Mouse (Mus musculus) embryonic facial prominence, embryonic 15.5 days (tissue): ENCODE measurements around the gene Lpin3. TPM values are rescaled to one million over a fixed set of nuclear protein-coding genes. Genes with fewer than 3 reads are reported as not detected.

Source experiments
- ATAC-seq: fragments of 200-750 bp; cut with Nextera tagmentation; 2 replicates; pipeline ENCODE4 v1.8.0; 2017; ENCODE audit warnings: low read depth, moderate TSS enrichment; ENCODE audit not compliant: insufficient number of reproducible peaks, low FRiP score, low TSS enrichment
- H3K27ac ChIP-seq: fragments of 300-500 bp; sonication (generic); replicated peaks from 2 replicates; pipeline ENCODE4 v1.5.1; 2015; ENCODE audit warnings: mild to moderate bottlenecking, inconsistent platforms
- H3K27me3 ChIP-seq: fragments of 300-500 bp; sonication (generic); 2 replicates; pipeline ENCODE4 v1.6.1; 2015; ENCODE audit warnings: inconsistent platforms
- H3K36me3 ChIP-seq: fragments of 300-500 bp; sonication (generic); 2 replicates; pipeline ENCODE4 v1.6.1; 2015; ENCODE audit warnings: mild to moderate bottlenecking, inconsistent platforms
- H3K4me1 ChIP-seq: fragments of 300-500 bp; sonication (generic); 2 replicates; pipeline ENCODE4 v1.6.1; 2015; ENCODE audit warnings: inconsistent platforms
- H3K4me2 ChIP-seq: fragments of 300-500 bp; sonication (generic); replicated peaks from 2 replicates; pipeline ENCODE4 v1.6.1; 2015; ENCODE audit warnings: mild to moderate bottlenecking, inconsistent platforms
- H3K4me3 ChIP-seq: fragments of 300-500 bp; sonication (generic); replicated peaks from 2 replicates; pipeline ENCODE4 v1.5.1; 2015; ENCODE audit warnings: mild to moderate bottlenecking, inconsistent platforms
- H3K9ac ChIP-seq: fragments of 300-500 bp; sonication (generic); 2 replicates; pipeline ENCODE4 v1.6.1; 2015; ENCODE audit warnings: inconsistent platforms
- H3K9me3 ChIP-seq: fragments of 300-500 bp; sonication (generic); replicated peaks from 2 replicates; pipeline ENCODE4 v1.6.1; 2016; ENCODE audit warnings: inconsistent platforms
- WGBS: fragments of 180-500 bp; shearing (Covaris S2); methylation state at CpG from one replicate; pipeline ENCODE4 v1.1.7; 2015; 5-methylcytosine and 5-hydroxymethylcytosine counted together
- polyA plus RNA-seq: library from polyadenylated mRNA; unstranded; fragments of >200 nt; fragmentation: Nextera tagmentation; extraction: Ambion mirVana; gene quantifications from 2 replicates; pipeline ENCODE4 v1.2.1, GENCODE M21; 2015

The Lpin3 gene
- polyA plus RNA-seq, 1 experiment from 2014 or later, result 5.1 TPM

DNA sequence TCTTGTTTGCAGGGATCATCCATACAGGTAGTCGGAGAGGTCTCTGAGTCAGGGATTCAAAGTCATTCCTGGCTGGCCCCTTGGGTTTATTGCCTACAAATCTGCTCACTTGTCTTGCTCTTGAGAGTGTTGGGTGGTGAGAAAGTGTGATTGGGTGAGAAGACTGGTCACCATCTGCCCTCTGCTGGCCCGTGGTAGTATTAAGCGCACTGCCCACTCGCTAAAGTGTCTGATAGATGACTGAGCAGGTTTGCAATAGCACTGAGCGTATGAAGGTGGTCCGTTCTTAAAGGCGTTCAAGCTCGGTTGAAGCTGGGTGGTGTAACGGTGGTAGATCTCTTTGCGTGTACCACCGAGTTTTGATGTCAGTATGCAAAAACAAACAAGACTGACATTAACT, 6.8 kb downstream of the Lpin3 start:
- no peak overlapping the region for H3K27ac ChIP-seq
- peak overlapping the region; percentile 90 for H3K4me2 ChIP-seq
- ATAC-seq, result peak; percentile 74; the same call in 1 of the 2 replicates
- H3K4me1 ChIP-seq, result peaks cover 8% of the 10 kb centered on the region
- no peaks in the 10 kb centered on the region; the same call in 1 of the 2 replicates for H3K27me3 ChIP-seq
- H3K9ac ChIP-seq, result no peak overlapping the region
- WGBS, result 3% methylated on average over 11 of the region's 11 CpGs
- H3K4me3 ChIP-seq, result peak overlapping the region; percentile 47
- no peaks in the 10 kb centered on the region for H3K36me3 ChIP-seq
- no peaks in the 10 kb centered on the region for H3K9me3 ChIP-seq

DNA sequence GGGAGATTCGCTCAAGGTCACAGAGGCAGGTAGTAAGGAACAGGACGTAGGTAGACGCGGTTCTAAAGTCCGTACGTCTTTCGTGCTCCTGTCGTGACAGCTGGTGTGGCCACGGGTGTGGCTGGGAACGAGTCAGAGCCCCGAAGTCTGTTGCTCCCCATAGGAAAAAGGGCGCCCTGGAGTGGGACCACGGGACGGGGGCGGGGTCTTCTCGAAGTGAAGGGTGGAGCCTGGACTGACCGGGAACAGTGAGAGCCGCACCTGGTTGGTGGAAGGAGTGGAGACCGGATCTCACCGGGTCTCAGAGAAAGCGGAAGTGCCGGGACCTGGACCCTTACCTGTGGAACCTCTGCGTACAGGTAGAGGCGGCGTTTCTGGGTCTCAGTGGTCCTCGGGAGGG, 7.4 kb downstream of the Lpin3 start:
- Histone ChIP-seq H3K9ac (peak overlapping the region; percentile 37), H3K4me3 (peak overlapping the region; percentile 47), H3K4me1 (peaks cover 8% of the 10 kb centered on the region), H3K27me3 (no peaks in the 10 kb centered on the region; the same call in 1 of the 2 replicates), H3K36me3 (no peaks in the 10 kb centered on the region), H3K27ac (no peak overlapping the region), H3K9me3 (no peaks in the 10 kb centered on the region), H3K4me2 (peak overlapping the region; percentile 90)
- under 1% methylated on average over 26 of the region's 26 CpGs for WGBS
- peak; percentile 72 for ATAC-seq

DNA sequence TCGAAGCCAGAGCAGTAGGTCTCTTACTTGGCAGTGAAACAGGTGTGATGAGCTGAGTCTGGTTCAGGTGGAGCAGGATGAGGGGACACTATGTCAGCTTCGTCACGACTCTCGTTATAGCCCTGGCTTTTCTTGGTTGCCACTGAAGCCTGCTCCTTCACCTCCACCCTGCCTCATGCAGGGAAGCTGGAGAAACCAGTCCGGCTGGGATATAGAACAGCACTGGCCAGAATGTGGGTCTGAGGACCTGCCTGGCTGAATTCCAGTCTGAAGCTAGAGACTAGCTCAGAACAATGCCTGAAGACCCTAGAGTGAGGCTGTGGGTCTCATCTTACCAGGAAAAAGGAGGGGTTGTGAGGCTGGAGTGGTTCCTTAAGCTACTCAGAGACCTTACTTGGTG, 10.6 kb downstream of the Lpin3 start:
- H3K9me3 ChIP-seq, result no peaks in the 10 kb centered on the region
- no peak overlapping the region for H3K9ac ChIP-seq
- ATAC-seq, result no peak
- no peak overlapping the region; the same call in 1 of the 2 replicates for H3K27ac ChIP-seq
- H3K4me3 ChIP-seq, result no peak overlapping the region
- peaks cover 8% of the 10 kb centered on the region for H3K4me1 ChIP-seq
- 67% methylated on average over 5 of the region's 5 CpGs for WGBS
- H3K4me2 ChIP-seq, result no peak overlapping the region
- H3K27me3 ChIP-seq, result no peaks in the 10 kb centered on the region; the same call in 1 of the 2 replicates
- H3K36me3 ChIP-seq, result no peaks in the 10 kb centered on the region

DNA sequence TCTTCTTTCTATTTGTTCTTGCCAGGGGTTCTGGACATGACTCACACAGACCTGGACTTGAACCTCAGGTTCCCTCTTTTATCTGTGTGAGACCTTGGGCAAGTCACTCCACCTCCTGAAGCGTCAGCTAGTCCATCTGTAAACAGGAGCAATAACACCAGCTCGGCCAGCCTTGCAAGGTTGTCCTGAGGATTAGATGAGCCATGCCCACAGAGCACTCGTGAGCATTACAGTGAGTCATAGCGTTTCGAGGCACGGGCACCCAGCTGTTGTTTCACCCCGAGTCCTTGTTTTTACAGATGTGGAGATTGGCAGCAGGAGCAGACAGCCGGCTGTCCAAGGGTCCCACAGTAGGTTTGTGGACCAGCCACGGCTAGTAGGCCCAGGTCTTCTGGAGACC, 11.2 kb downstream of the Lpin3 start:
- Histone ChIP-seq H3K4me2 (no peak overlapping the region), H3K9ac (no peak overlapping the region), H3K36me3 (no peaks in the 10 kb centered on the region), H3K27me3 (no peaks in the 10 kb centered on the region; the same call in 1 of the 2 replicates), H3K4me3 (no peak overlapping the region), H3K27ac (no peak overlapping the region), H3K9me3 (no peaks in the 10 kb centered on the region), H3K4me1 (peaks cover 8% of the 10 kb centered on the region)
- no peak for ATAC-seq
- WGBS, result 78% methylated on average over 9 of the region's 9 CpGs

DNA sequence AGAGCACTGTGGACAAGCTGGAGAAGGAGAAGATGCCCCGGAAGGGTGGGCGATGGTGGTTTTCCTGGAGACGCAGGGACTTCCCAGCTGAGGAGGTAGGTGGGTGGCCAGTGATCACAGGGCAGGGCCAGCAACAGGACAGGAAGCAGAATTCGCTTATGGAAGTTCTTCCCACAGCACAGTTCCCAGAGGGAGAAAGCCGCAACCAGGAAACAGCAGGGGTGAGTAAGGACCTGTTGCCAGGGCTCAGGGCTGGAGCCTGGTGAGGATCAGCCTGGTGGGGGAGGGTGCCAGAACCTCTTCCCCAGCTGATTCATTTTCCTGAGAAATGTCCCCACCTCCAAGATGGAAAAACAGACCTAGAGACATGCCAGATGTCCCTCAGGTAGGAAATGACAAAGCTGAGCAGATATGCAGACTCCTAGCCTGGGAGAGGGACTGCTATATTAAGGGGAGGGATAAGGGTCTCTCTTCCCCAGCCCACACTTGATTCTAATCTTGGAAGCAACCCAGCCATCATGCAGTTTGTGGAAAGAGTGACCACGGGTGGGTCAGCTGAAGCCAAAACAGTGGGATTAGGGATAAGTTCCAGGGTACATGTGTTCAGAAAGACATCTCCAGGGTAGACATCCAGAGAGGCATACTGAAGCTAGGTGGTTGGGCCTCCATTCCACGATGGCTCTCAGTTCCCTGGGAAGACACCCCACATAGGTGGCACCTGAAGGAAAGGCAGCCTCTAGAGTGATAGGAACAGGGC, 21.4 kb downstream of the Lpin3 start:
- peaks cover 15% of the 10 kb centered on the region for H3K36me3 ChIP-seq
- H3K4me3 ChIP-seq, result no peak overlapping the region
- no peak overlapping the region for H3K4me2 ChIP-seq
- no peaks in the 10 kb centered on the region for H3K4me1 ChIP-seq
- no peak for ATAC-seq
- 82% methylated on average over 7 of the region's 7 CpGs for WGBS
- H3K9me3 ChIP-seq, result no peaks in the 10 kb centered on the region
- no peak overlapping the region for H3K9ac ChIP-seq
- H3K27me3 ChIP-seq, result no peaks in the 10 kb centered on the region
- no peak overlapping the region for H3K27ac ChIP-seq

DNA sequence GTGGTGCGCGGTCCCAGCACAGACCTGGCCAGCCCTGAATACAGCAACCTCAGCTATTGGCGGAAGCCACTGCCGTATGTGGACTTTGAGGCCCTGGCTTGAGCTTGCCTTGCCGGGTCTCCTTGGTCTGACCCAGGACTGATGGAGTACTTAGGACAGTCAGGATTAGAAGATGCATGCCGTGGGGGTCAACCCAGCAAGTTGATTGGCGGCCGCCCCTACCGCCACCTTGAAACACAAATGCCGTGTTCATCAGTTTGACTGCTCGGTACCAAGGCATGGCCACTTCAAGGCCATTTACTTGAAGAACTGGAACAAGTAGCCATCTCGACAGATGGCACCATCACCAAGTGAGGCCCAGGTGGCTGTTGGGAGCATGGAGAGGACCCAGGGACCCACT, 24.8 kb downstream of the Lpin3 start:
- no peak overlapping the region for H3K9ac ChIP-seq
- H3K4me3 ChIP-seq, result no peak overlapping the region
- WGBS, result 93% methylated on average over 12 of the region's 12 CpGs
- no peak overlapping the region for H3K4me2 ChIP-seq
- ATAC-seq, result no peak
- peaks cover 2% of the 10 kb centered on the region; the same call in 1 of the 2 replicates for H3K27me3 ChIP-seq
- no peak overlapping the region for H3K27ac ChIP-seq
- H3K36me3 ChIP-seq, result peaks cover 36% of the 10 kb centered on the region
- H3K4me1 ChIP-seq, result peaks cover 8% of the 10 kb centered on the region; the same call in 1 of the 2 replicates
- H3K9me3 ChIP-seq, result no peaks in the 10 kb centered on the region

DNA sequence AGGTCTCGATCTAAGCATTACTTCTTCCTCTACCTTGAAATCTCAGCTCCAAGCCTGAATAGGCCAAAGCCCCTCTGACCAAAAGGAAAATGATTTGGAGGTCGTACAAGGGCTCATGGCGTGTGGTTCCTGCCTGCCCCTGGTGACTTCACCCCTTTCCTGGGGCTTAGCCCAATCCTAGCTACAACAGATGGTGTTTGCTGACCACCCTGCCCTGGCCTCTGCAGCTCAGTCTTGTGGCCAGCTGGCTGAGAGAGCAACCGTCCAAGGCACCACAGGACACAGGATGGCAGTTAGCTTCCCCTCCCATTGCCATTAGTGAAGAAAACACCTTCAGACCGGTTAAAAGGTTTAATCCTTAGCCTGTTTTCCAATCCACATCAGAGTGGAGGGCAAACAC, 25.6 kb downstream of the Lpin3 start:
- Histone ChIP-seq H3K27ac (no peak overlapping the region), H3K4me2 (no peak overlapping the region), H3K9ac (no peak overlapping the region), H3K36me3 (peaks cover 36% of the 10 kb centered on the region), H3K4me3 (no peak overlapping the region), H3K4me1 (peaks cover 15% of the 10 kb centered on the region), H3K9me3 (no peaks in the 10 kb centered on the region), H3K27me3 (peaks cover 5% of the 10 kb centered on the region; the same call in 1 of the 2 replicates)
- ATAC-seq, result no peak
- WGBS, result 84% methylated on average over 5 of the region's 5 CpGs

DNA sequence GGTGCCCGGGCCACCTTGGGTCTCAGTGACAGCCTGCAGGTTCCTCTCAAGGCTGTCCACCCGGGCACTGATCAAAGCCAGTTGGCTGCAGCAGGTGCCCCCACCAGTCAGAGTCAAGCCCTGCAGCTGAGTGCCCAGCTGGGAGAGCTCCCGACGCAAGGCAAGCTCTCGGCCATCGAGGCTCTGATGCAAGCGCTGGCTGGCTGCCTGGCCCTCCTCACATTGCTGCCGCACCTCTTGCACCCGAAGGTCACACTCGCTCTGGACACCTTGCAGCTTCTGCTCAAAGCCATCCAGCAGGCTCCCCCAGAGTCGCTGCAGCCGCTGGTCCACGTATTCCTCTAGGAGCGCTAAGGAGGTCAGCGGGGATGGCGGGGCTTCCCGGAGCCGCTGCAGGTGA, 28.1 kb downstream of the Lpin3 start:
- Histone ChIP-seq H3K9ac (no peak overlapping the region), H3K36me3 (peaks cover 36% of the 10 kb centered on the region), H3K4me2 (no peak overlapping the region), H3K27me3 (peaks cover 26% of the 10 kb centered on the region), H3K4me1 (peaks cover 27% of the 10 kb centered on the region), H3K4me3 (no peak overlapping the region), H3K9me3 (no peaks in the 10 kb centered on the region), H3K27ac (no peak overlapping the region)
- ATAC-seq, result no peak
- WGBS, result 57% methylated on average over 18 of the region's 18 CpGs

DNA sequence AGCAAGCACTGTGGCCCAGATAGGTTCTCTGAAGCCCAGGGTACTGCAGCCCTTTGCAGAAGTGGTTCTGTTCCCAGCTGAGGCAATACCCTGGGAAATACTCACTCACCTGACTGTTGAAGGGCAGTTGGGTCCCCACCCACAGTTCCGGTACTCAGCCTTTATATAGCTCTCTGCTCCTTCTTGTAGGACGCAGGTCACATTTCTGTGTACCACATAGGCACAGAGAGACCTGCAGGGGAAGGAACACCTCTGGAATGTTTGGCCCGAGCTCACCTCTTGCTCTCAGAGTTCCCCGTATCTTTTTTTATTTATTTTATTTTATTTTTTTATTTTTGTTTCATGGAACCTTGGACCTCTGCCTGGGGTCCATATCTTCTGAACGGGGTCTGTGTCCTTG, 30.2 kb downstream of the Lpin3 start:
- Histone ChIP-seq H3K4me1 (peaks cover 40% of the 10 kb centered on the region), H3K27ac (no peak overlapping the region; the same call in 1 of the 2 replicates), H3K27me3 (peaks cover 32% of the 10 kb centered on the region), H3K4me2 (peak overlapping the region; percentile 91), H3K4me3 (peak overlapping the region; percentile 61; the same call in 1 of the 2 replicates), H3K36me3 (peaks cover 32% of the 10 kb centered on the region), H3K9ac (no peak overlapping the region), H3K9me3 (no peaks in the 10 kb centered on the region)
- no peak for ATAC-seq
- 81% methylated on average over 5 of the region's 5 CpGs for WGBS

DNA sequence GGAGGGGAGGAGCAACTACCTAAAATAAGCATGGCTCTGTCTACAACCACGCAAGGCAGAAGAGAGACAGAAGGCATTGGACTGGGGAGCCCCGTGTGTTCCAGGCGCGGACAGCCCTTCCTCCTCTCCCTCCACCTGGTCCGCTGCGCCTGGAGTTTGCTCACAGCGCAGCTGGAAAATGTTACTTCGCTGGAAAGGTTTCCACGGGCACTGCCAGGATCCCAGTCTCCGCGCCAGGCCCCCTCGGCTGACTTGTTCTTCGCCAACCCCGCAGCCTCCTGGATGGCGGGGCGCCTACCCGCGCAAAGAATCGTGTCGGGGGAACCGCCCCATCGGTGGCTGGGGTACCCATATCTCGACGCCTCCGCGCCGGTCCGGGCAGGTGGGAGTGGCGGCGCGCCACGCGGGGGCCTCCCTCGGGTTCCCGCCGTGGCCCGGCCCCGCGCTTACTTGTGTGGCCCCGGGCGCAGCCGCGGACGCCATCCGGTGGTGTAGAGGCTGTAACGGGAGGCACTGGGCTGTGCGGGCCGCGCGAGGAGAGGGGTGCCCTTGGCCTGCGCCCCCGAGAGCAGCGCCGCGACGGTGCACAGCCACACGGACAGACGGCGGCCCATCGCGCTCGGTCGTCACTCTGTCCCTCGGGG, 31.2 kb downstream of the Lpin3 start:
- under 1% methylated on average over 62 of the region's 64 CpGs for WGBS
- H3K4me3 ChIP-seq, result peak overlapping the region; percentile 61
- peak overlapping the region; percentile 91 for H3K4me2 ChIP-seq
- peak overlapping the region; percentile 70 for H3K9ac ChIP-seq
- peak overlapping the region; percentile 79 for H3K27ac ChIP-seq
- ATAC-seq, result peak; percentile 55
- no peaks in the 10 kb centered on the region for H3K9me3 ChIP-seq
- H3K36me3 ChIP-seq, result peaks cover 22% of the 10 kb centered on the region
- H3K27me3 ChIP-seq, result peaks cover 32% of the 10 kb centered on the region
- H3K4me1 ChIP-seq, result peaks cover 50% of the 10 kb centered on the region

DNA sequence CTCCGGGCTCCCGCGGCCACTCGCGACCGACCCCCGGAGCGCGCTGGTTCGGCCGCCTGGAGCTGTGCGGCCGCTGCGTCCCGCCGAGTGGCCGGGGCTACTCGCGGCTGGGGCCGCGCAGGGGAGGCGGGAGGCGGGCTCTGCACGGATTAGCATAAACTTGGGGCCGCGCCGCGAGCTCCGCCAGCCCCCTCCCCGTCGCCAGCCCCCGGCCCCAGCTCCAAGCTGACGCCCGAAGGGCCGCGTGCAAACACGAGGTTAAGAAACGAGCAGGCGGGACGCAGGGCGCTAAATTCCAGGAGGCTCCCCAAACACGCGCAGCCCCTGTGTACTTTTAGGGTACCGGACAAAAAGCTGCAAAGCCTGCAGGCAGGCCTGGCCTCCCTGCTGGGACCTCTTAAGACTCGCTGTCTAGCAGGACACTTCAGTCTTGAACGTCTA, 31.8 kb downstream of the Lpin3 start, which contains the start of gene Emilin3:
Gene Emilin3, minus strand, starts transcription at position 98 of the 441 bp plus-strand sequence.
- Histone ChIP-seq H3K4me3 (peak within 1 kb of the TSS; percentile 61), H3K27ac (peak within 1 kb of the TSS; percentile 79), H3K4me1 (peaks cover 54% of the 10 kb centered on the region), H3K9ac (peak within 1 kb of the TSS; percentile 70), H3K9me3 (no peaks in the 10 kb centered on the region), H3K36me3 (peaks cover 17% of the 10 kb centered on the region), H3K27me3 (peaks cover 32% of the 10 kb centered on the region), H3K4me2 (peak within 1 kb of the TSS; percentile 91)
- WGBS, result 1% methylated on average over 46 of the region's 46 CpGs
- peak; percentile 69 for ATAC-seq
